Mouse (Mus musculus) kidney, adult 11 months (tissue): ENCODE data around the gene Srprb.

Source experiments
- DNase-seq: peaks from one replicate; pipeline ENCODE4 v3.0.0; 2022

Gene Srprb

GRCm38 (mm10) chr9:103201561-103202260 lies at the start of gene Srprb:
Gene Srprb (minus strand): TSS chr9:103202137.
- peak; percentile 89 for DNase-seq

GRCm38 (mm10) chr9:103248618-103249017 lies 46.7 kb upstream of the Srprb start:
- DNase-seq, result no peak

- no peak for DNase-seq
Observed at GRCm38 (mm10) chr9:103246526-103247168, 44.7 kb upstream of the Srprb start.

GRCm38 (mm10) chr9:103243640-103244039 lies 41.7 kb upstream of the Srprb start:
- peak; percentile 32 for DNase-seq

- peak; percentile 17 for DNase-seq
Observed at GRCm38 (mm10) chr9:103241206-103241605, 39.3 kb upstream of the Srprb start.

- DNase-seq, result no peak
Observed at GRCm38 (mm10) chr9:103239471-103239870, 37.5 kb upstream of the Srprb start.

GRCm38 (mm10) chr9:103234565-103235165 lies 32.7 kb upstream of the Srprb start:
- no peak for DNase-seq

GRCm38 (mm10) chr9:103234059-103234458 lies 32.1 kb upstream of the Srprb start:
- no peak for DNase-seq

GRCm38 (mm10) chr9:103233006-103233395 lies 31.1 kb upstream of the Srprb start:
- no peak for DNase-seq

- DNase-seq, result no peak
Observed at GRCm38 (mm10) chr9:103232232-103233005, 30.5 kb upstream of the Srprb start.

- peak; percentile 41 for DNase-seq
Observed at GRCm38 (mm10) chr9:103230151-103230951, 28.4 kb upstream of the Srprb start, which contains the start of the genes Gm20425 and Trf. Gene Gm20425 (minus strand): TSS chr9:103230307. Gene Trf (minus strand): TSS chr9:103230444.

- DNase-seq, result no peak
Observed at GRCm38 (mm10) chr9:103229037-103229867, 27.3 kb upstream of the Srprb start.

- no peak for DNase-seq
Observed at GRCm38 (mm10) chr9:103228370-103229003, 26.6 kb upstream of the Srprb start.

- DNase-seq, result no peak
Observed at GRCm38 (mm10) chr9:103227760-103228159, 25.8 kb upstream of the Srprb start.

- DNase-seq, result no peak
Observed at GRCm38 (mm10) chr9:103226806-103227205, 24.9 kb upstream of the Srprb start.

- no peak for DNase-seq
Observed at GRCm38 (mm10) chr9:103225464-103225863, 23.5 kb upstream of the Srprb start.

- DNase-seq, result no peak
Observed at GRCm38 (mm10) chr9:103224721-103225120, 22.8 kb upstream of the Srprb start.

- no peak for DNase-seq
Observed at GRCm38 (mm10) chr9:103214281-103214680, 12.3 kb upstream of the Srprb start.

- no peak for DNase-seq
Observed at GRCm38 (mm10) chr9:103213631-103214030, 11.7 kb upstream of the Srprb start.

- DNase-seq, result no peak
Observed at GRCm38 (mm10) chr9:103212654-103213420, 10.9 kb upstream of the Srprb start.
